Mouse (Mus musculus) ovary, adult 18-20 months (tissue): ENCODE results near the gene Flywch1.

Source experiments
- DNase-seq: peaks from one replicate; pipeline ENCODE4 v3.0.0; 2022; ENCODE audit warnings: low spot score, mixed read lengths

The Flywch1 gene

GRCm38 (mm10) chr17:23704741-23705140 is 66.7 kb downstream of the Flywch1 start:
- no peak for DNase-seq

GRCm38 (mm10) chr17:23703301-23703700 is 68.1 kb downstream of the Flywch1 start:
- no peak for DNase-seq
